Mouse (Mus musculus) forebrain, postnatal 0 days (tissue): ENCODE results near the gene Taldo1. TPM values are rescaled to one million over a fixed set of nuclear protein-coding genes. Genes with fewer than 3 reads are reported as not detected.
A peak's percentile ranks its signal among the peaks of the same experiment; 100 is the strongest.

ENCODE experiments used
- ATAC-seq: fragments of 200-750 bp; cut with Nextera tagmentation; 2 replicates; pipeline ENCODE4 v1.8.0; 2017; ENCODE audit warnings: mild to moderate bottlenecking, moderate library complexity
- DNase-seq: peaks from one replicate; pipeline ENCODE4 v3.0.0-alpha.2; 2015
- H3K27ac ChIP-seq: fragments of 300-500 bp; sonication (generic); 2 replicates; pipeline ENCODE4 v1.5.1; 2014; ENCODE audit warnings: low read depth, mild to moderate bottlenecking, antibody characterized with exemption, low read length, moderate library complexity, mixed read lengths
- H3K27me3 ChIP-seq: fragments of 300-500 bp; sonication (generic); 2 replicates; pipeline ENCODE4 v1.6.1; 2014; ENCODE audit warnings: mild to moderate bottlenecking, low read length, mixed read lengths; ENCODE audit not compliant: insufficient read depth
- H3K36me3 ChIP-seq: fragments of 300-500 bp; sonication (generic); 2 replicates; pipeline ENCODE4 v1.6.1; 2014; ENCODE audit warnings: mild to moderate bottlenecking, moderate library complexity; ENCODE audit not compliant: insufficient read depth
- H3K4me1 ChIP-seq: fragments of 300-500 bp; sonication (generic); 2 replicates; pipeline ENCODE4 v1.6.1; 2014; ENCODE audit warnings: antibody characterized with exemption; ENCODE audit not compliant: insufficient read depth
- H3K4me2 ChIP-seq: fragments of 300-500 bp; sonication (generic); 2 replicates; pipeline ENCODE4 v1.6.1; 2014; ENCODE audit warnings: low read depth, mild to moderate bottlenecking, moderate library complexity
- H3K4me3 ChIP-seq: fragments of 300-500 bp; sonication (generic); 2 replicates; pipeline ENCODE4 v1.5.1; 2014; ENCODE audit warnings: low read depth, low read length, mixed read lengths
- H3K9ac ChIP-seq: fragments of 300-500 bp; sonication (generic); 2 replicates; pipeline ENCODE4 v1.6.1; 2014; ENCODE audit warnings: mild to moderate bottlenecking
- H3K9me3 ChIP-seq: fragments of 300-500 bp; sonication (generic); 2 replicates; pipeline ENCODE4 v1.6.1; 2016; ENCODE audit warnings: low read length
- CTCF ChIP-seq: sonication (generic); IDR thresholded peaks from 2 replicates; pipeline ENCODE4 v1.5.1; 2016; ENCODE audit warnings: antibody characterized with exemption, control low read depth, low read depth
- WGBS: fragments of 180-500 bp; shearing (Covaris S2); extraction: QIAGEN DNeasy Blood & Tissue Kit; methylation state at CpG from one replicate; pipeline ENCODE4 v1.1.7; 2014; 5-methylcytosine and 5-hydroxymethylcytosine counted together
- polyA plus RNA-seq: library from polyadenylated mRNA; unstranded; fragments of >200 nt; fragmentation: Nextera tagmentation; extraction: Ambion mirVana; gene quantifications from 2 replicates; pipeline ENCODE4 v1.2.1, GENCODE M21; 2015
- total RNA-seq: library from RNA; depleted of rRNA; stranded (reverse); fragments of >200 nt; gene quantifications from 2 replicates; pipeline ENCODE4 v1.2.3, GENCODE M21; 2014

Taldo1 gene
- total and polyA plus RNA-seq, 2 experiments from 2014 or later: 224 to 304 TPM

- H3K27ac ChIP-seq: no peak overlapping the region
- no peaks in the 10 kb centered on the region for H3K9me3 ChIP-seq
- ATAC-seq (no peak), DNase-seq (no peak)
- peaks cover 7% of the 10 kb centered on the region for H3K4me1 ChIP-seq
- H3K4me3 ChIP-seq: no peak overlapping the region
- no peak for TF ChIP-seq CTCF
- H3K27me3 ChIP-seq: no peaks in the 10 kb centered on the region; the same call in 1 of the 2 replicates
- no peak overlapping the region for H3K9ac ChIP-seq
- H3K36me3 ChIP-seq: no peaks in the 10 kb centered on the region
- WGBS: 67% methylated on average over 3 of the region's 3 CpGs
- H3K4me2 ChIP-seq: no peak overlapping the region
Measured at GRCm38 (mm10) chr7:141388487-141389109, 3.4 kb upstream of the Taldo1 start.

GRCm38 (mm10) chr7:141390326-141391259 is 1.4 kb upstream of the Taldo1 start:
- Histone ChIP-seq H3K9ac (no peak overlapping the region), H3K27me3 (no peaks in the 10 kb centered on the region; the same call in 1 of the 2 replicates), H3K36me3 (no peaks in the 10 kb centered on the region), H3K4me1 (peaks cover 7% of the 10 kb centered on the region), H3K4me3 (no peak overlapping the region), H3K9me3 (no peaks in the 10 kb centered on the region), H3K27ac (no peak overlapping the region), H3K4me2 (no peak overlapping the region)
- no peak for DNase-seq
- no peak for TF ChIP-seq CTCF
- no peak for ATAC-seq
- 60% methylated on average over 9 of the region's 9 CpGs for WGBS

- H3K9me3 ChIP-seq: no peaks in the 10 kb centered on the region
- 11% methylated on average over 9 of the region's 9 CpGs for WGBS
- no peak for TF ChIP-seq CTCF
- ATAC-seq (no peak; the same call in 1 of the 2 replicates), DNase-seq (no peak)
- no peak overlapping the region for H3K27ac ChIP-seq
- no peaks in the 10 kb centered on the region; the same call in 1 of the 2 replicates for H3K27me3 ChIP-seq
- peak overlapping the region; percentile 60 for H3K4me3 ChIP-seq
- peak overlapping the region; percentile 58 for H3K9ac ChIP-seq
- peak overlapping the region; percentile 96 for H3K4me2 ChIP-seq
- H3K4me1 ChIP-seq: peaks cover 7% of the 10 kb centered on the region
- peaks cover 15% of the 10 kb centered on the region for H3K36me3 ChIP-seq
Measured at GRCm38 (mm10) chr7:141392552-141393222, 688 bp downstream of the Taldo1 start.

GRCm38 (mm10) chr7:141394158-141394557 is 2.2 kb downstream of the Taldo1 start:
- H3K9ac ChIP-seq: no peak overlapping the region
- peaks cover 7% of the 10 kb centered on the region for H3K4me1 ChIP-seq
- no peak overlapping the region for H3K4me2 ChIP-seq
- DNase-seq (no peak), ATAC-seq (no peak)
- TF ChIP-seq CTCF: no peak
- H3K36me3 ChIP-seq: peaks cover 27% of the 10 kb centered on the region
- H3K27ac ChIP-seq: no peak overlapping the region
- WGBS: 91% methylated on average over 7 of the region's 7 CpGs
- no peaks in the 10 kb centered on the region for H3K9me3 ChIP-seq
- no peaks in the 10 kb centered on the region; the same call in 1 of the 2 replicates for H3K27me3 ChIP-seq
- H3K4me3 ChIP-seq: no peak overlapping the region

- H3K36me3 ChIP-seq: peaks cover 34% of the 10 kb centered on the region
- no peak overlapping the region for H3K27ac ChIP-seq
- ATAC-seq (no peak), DNase-seq (peak; percentile 73)
- 26% methylated on average over 6 of the region's 6 CpGs for WGBS
- peak; percentile 85 for TF ChIP-seq CTCF
- H3K4me3 ChIP-seq: no peak overlapping the region
- H3K4me1 ChIP-seq: peaks cover 7% of the 10 kb centered on the region
- H3K4me2 ChIP-seq: no peak overlapping the region
- no peak overlapping the region for H3K9ac ChIP-seq
- H3K27me3 ChIP-seq: no peaks in the 10 kb centered on the region
- H3K9me3 ChIP-seq: no peaks in the 10 kb centered on the region
Measured at GRCm38 (mm10) chr7:141394771-141395170, 2.8 kb downstream of the Taldo1 start.

- TF ChIP-seq CTCF: no peak
- WGBS: 85% methylated on average over 1 of the region's 1 CpGs
- Histone ChIP-seq H3K27ac (no peak overlapping the region), H3K4me2 (no peak overlapping the region), H3K4me1 (peaks cover 7% of the 10 kb centered on the region), H3K9ac (no peak overlapping the region), H3K36me3 (peaks cover 39% of the 10 kb centered on the region), H3K9me3 (no peaks in the 10 kb centered on the region), H3K4me3 (no peak overlapping the region), H3K27me3 (no peaks in the 10 kb centered on the region)
- no peak for DNase-seq
- no peak for ATAC-seq
Measured at GRCm38 (mm10) chr7:141395348-141395747, 3.3 kb downstream of the Taldo1 start.
